Mouse (Mus musculus) thymus, postnatal 14 days (tissue): ENCODE measurements around the gene Plppr1.

Source experiments
- DNase-seq: peaks from one replicate; pipeline ENCODE4 v3.0.0; 2021

Plppr1 gene

GRCm38 (mm10) chr4:49059021-49059401 is at the start of gene Plppr1:
TSS of gene Plppr1 (plus strand) at chr4:49059273.
- DNase-seq, result no peak

DNA sequence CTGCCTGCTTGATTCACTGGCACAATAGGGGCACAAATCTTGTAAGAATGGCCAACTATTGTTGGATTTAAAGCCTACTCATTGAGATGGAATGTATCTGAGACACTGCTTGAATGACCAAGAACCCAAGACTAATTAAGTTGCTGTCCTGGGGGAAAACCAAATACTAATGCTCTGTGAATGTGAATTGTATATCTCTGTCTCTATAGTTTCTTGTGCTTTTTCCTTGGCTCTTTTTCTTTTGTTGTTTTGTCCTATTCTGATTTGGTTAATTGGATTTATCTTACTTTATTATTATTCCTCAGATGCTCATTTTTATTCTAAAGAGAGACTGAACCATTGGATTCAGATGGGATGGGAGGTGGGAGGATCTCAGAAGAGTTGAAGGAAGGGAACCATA is 42.4 kb upstream of the Plppr1 start:
- DNase-seq, result no peak

DNA sequence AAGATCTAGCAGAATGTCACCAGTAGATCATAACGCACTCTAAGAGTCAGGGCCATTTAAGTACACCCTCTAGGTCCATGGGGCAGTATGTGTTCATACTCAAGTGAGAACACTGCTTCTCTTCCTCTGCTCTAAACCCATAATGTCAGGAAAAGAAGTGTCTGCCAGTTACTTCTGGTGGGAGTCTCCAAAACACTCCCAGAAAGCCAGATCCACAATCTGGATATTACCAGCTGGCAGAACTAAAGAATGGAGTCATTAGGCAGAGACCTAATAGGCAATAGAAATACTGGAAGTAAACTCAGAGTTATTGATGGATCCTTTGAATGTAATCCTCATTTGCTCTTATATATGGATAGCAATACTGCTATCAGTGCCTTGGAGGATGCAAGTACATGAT is 35.9 kb upstream of the Plppr1 start:
- no peak for DNase-seq

DNA sequence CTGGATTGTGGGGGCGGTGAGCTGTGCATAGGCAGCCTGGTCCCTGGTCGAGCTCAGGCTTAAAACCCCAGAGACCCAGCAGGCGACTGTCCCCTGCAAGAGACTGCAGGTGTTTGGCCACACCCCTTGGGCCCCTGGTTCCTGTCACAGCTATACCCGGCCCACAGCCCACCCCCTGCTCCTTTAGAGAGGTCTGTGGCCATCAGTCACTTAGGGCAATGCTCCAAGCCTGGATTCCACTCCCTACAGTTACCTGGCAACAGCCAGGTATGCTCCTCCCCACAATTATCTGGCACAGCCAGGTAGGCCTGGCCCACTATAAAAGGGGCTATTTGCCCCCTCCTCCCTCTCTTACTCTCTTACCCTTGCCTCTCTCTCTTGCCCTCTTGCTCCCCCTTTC is 20.8 kb upstream of the Plppr1 start:
- DNase-seq, result no peak

GRCm38 (mm10) chr4:49039854-49040253 is 19.2 kb upstream of the Plppr1 start:
- no peak for DNase-seq

- DNase-seq, result no peak
Observed at GRCm38 (mm10) chr4:49041655-49042054, 17.4 kb upstream of the Plppr1 start.

DNA sequence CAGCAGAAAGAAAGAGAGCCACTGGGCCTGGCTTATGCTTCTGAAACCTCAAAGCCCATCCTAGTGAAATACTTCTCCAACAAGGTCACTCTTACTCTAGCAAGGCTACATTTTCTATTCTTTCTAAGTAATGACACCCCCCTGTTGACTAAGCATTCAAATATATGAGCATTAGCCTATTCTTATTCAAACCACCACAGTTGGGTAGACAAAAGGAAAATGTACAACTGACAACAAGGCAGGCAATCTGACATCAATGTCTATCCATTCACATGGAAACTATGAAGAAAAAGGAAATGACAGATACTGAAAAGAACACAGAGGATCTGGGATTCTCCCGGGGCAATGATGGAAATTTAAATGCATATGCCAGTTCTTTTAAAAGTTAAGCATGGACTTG is 8.4 kb upstream of the Plppr1 start:
- no peak for DNase-seq

- DNase-seq, result no peak
Observed at GRCm38 (mm10) chr4:49057916-49058315, 1.2 kb upstream of the Plppr1 start.

GRCm38 (mm10) chr4:49058557-49058956 is 516 bp upstream of the Plppr1 start:
- no peak for DNase-seq

DNA sequence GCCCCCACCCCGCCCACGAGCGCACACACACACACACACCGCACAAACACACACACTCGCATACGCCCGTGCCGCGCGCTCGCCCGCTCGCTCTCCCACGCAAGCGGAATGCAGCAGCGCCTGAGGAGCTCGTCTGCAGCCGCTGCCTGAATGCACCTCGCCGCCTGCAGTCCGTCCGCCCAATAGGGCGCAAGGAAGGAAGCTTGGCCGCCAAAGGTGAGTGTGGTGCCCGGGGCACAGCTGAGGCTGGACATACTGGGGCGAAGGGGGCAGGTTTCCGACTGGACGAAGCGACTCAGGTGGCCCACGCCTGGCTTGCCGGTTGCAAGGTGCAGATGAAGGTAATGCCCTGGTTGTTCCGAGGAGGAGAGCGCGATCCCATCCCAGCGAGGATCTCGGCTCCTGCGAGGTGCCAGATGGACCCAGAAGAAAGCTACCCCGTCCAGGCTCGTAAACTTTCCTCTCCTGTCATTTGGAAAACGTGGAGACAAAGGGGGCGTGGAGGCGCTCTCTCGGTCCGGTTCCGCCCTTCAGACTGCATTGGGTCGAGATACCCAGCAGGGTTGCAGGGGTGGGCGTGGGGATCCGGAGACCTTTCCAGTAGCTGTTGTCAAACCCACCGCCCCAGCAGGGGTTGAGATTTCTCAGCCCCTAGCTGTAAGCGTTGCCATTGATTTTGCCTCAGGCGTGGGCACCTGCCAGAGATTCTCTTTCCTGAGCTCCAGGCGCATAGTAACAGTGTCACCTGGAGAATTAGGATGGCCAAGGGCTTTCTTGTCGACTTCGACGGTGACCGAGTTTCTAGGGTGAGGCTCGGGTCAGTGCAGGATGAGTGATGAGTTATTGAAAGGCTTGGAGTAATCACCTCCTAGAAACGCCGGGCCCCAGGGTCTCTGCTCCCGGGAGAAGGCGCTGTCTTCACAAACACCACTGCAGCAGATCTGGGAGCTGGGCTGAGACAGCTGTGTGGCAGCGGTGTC is 619 bp downstream of the Plppr1 start:
- no peak for DNase-seq

GRCm38 (mm10) chr4:49069471-49069870 is 10.4 kb downstream of the Plppr1 start:
- no peak for DNase-seq

- no peak for DNase-seq
Observed at GRCm38 (mm10) chr4:49072886-49073285, 13.8 kb downstream of the Plppr1 start.

- no peak for DNase-seq
Observed at GRCm38 (mm10) chr4:49075881-49076280, 16.8 kb downstream of the Plppr1 start.

DNA sequence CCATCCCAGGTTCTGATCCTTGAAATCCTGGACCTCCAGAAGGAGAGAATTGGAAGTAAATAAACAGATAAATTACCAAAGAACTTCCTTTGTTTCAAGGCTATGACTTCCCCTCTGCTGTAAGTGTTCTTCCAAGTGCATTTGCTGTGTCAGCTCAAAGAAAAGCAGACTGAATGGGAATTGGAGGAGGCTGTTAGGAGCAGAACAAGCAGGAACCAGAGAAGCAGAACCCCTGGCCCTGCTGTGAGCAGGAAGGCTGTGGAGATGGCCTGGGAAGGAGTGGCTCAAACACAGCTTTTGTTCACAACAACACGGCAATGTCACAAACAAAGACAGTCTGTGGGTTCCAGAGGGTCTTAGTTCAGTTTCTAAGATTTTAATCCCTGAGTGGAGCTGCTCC is 20.3 kb downstream of the Plppr1 start:
- no peak for DNase-seq

DNA sequence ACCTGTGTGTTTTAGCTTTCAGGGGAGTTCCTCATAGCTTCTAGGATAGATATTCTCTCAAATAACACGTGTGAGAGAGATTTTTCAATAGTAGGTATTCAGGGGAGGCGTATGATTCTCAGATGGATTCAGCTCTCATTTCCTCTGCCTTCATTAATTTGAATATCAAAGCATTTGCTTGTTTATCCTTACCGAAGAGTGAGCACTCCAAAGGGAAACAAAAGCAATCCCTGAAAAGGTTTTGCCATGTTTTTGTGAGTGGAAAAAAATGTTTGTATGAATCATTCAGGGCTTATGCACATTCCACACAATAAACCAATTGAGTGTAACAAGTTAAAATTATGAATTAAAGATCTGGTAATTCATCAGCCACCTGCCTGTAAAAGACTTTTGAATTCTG is 29.1 kb downstream of the Plppr1 start:
- no peak for DNase-seq

DNA sequence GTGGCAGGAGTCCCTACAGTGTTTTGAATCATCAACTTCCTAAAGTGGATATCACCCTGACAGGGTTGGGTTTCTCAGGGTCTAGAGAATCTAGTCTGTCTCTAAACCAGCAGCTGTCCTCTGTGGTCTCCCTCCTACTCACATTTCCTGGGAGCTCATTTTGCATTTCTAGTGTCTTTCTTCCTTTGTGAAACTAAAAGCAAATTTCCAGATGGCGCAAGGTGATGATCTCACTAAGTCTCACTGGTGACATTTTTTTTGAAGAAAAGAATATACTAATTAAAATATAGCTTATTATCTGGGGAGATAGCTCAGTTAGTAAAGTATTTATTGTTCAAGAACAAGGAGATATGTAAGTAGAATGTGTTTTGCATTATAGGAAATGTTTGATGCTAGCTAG is 31.4 kb downstream of the Plppr1 start:
- no peak for DNase-seq

DNA sequence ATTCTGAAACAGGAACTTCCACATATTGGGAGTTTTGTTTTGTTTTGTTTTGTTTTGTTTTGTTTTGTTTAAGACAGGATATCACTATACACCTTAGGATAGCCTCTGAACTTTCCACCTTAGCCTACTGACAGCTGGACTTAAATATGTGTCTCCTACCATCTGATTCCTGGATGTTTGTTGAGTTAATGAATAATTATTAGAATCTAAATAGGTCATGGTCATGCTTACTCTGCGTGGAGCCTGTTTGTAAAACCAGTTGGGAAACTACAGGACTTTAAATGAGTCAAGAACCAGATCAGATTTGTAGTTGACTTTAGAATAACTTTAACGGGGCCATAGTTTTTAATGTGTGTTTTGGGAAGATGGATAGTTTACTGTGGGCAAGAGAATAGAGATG is 40.4 kb downstream of the Plppr1 start:
- DNase-seq, result no peak

- DNase-seq, result no peak
Observed at GRCm38 (mm10) chr4:49101934-49102768, 43.1 kb downstream of the Plppr1 start.

DNA sequence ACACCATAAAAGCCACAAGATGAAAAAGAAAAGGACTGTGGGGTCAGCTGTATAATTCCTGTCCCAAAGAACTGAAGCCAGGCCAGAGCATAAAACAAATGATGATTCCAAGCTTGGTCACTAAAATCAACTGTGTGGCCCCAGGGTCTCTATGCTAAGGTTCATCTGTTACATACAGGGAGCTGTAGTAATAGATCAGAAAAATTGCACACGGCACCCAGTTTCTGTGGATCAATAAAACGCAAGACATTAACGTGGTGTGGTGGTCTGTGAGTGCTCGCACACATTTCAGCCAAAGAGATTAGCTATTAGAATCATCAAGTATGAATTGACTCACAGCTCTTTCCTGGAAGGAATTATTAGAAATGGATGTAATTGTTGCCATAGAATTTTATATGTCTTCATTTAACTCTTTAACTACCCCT is 43.7 kb downstream of the Plppr1 start:
- no peak for DNase-seq

- DNase-seq, result no peak
Observed at GRCm38 (mm10) chr4:49104860-49105259, 45.8 kb downstream of the Plppr1 start.

DNA sequence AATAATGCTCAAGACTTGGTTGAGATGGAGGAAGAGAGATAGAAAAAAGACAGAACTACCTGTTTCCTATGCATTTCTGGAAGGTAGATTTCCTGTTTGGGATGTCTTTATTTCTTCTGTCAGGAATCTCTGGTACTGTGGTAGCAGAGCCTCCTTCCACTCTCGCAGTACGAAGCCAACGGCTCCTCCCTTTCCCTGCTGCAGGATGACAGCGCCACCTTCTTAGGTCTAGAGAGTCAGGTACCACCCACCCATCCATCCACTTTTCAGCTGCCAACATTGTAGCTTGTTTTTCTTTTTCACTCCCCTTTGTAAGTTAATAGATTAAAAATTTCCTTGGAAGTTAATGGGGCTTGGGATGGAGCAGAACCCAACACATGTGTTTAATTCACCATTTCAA is 48.8 kb downstream of the Plppr1 start:
- no peak for DNase-seq

- no peak for DNase-seq
Observed at GRCm38 (mm10) chr4:49108371-49108770, 49.3 kb downstream of the Plppr1 start.

DNA sequence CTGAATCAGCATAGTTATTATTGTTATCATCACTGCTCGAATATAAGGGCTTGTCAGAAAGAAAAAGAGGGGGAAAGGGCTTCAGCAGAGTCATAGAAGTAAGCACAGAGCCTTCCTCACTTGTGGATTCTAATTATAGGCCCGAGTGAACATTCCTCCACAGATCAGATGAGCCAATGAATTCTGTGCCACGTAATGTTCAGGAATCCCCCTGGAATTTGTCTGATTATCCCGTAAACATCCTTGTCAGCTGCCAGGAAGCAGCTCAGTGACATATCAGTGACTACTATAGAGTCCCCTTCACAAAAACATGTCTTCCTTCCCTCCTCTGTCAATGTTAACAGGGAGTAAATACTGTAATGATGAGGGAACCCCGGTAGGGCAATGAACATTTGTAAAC is 50.9 kb downstream of the Plppr1 start:
- DNase-seq, result no peak

DNA sequence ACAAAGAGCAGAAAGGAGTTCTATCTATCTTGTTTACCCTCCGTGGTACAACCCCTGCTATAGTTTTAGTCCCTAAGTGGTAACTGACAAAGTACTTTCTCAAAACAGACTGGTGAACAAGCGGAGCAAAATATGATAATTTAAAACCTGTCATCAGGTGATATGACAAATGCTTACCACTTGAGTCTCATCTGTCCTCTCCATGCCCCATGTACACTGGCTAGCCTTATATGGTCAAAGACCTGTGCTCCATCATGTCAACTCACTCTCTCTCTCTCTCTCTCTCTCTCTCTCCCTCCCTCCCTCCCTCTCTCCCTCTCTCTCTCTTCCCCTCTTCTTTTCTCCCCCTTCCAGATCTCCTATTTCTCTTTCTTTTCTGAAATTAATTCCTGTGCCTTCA is 59.8 kb downstream of the Plppr1 start:
- no peak for DNase-seq
